Mouse (Mus musculus) ovary, postnatal 10 days (tissue): ENCODE measurements around the gene Ina.
"Not testable (repeated sequence)": the region's sequence is repeated elsewhere in the genome, so short reads cannot be mapped to it uniquely, and the experiment has no call there.

Experiments used
- DNase-seq: peaks from one replicate; pipeline ENCODE4 v3.0.0; 2022; ENCODE audit warnings: low spot score

The Ina gene

DNA sequence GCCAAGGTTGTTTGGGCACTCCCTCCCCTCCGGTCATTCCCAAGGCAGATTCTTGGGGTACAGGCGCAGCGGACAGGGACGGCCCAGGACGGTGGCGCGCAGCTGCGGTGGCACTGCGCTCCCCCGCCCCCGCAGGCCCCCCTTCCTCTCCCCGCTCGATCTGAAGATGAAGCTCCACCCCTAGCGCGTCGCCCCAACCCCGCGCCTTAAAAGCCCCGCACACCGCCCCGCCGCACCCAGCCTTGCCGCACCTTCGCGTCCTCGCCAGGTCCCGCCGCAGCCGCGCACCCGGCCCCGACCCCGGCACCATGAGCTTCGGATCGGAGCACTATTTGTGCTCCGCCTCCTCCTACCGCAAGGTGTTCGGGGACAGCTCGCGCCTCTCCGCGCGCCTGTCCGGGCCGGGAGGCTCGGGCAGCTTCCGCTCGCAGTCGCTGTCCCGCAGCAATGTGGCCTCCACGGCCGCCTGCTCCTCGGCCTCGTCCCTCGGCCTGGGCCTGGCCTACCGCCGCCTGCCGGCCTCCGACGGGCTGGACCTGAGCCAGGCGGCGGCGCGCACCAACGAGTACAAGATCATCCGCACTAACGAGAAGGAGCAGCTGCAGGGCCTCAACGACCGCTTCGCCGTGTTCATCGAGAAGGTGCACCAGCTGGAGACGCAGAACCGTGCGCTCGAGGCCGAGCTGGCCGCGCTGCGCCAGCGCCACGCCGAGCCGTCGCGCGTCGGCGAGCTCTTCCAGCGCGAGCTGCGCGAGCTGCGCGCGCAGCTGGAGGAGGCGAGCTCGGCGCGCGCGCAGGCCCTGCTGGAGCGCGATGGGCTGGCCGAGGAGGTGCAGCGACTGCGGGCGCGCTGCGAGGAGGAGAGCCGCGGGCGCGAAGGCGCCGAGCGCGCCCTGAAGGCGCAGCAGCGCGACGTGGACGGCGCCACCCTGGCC is at the start of gene Ina, which contains the start of gene Nt5c2:
Ina (plus strand) TSS at position 252 of the 935 bp plus-strand sequence.
Nt5c2 (minus strand) TSS at position 707 of the 935 bp plus-strand sequence.
- peak; percentile 6 for DNase-seq

DNA sequence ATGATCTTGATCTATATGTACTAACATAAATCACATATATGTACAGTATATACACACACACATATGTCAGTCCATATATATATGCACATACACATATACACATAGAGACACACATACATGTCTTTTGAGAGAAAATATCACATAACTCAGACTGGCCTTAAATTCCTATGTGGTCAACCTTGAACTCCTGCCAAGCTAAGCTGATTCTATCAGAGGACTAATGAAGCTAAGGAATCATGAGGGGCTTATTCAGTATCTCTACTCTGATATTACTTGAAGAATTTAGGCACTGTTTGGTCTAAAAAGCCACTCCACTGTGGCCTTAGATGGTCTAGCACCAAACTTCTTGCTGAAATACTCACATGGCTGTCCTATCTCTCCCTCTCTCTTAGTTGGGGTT is 49.0 kb upstream of the Ina start:
- DNase-seq = no peak

- no peak for DNase-seq
These were observed 48.2 kb upstream of the Ina start for GRCm38 (mm10) chr19:46966330-46966729.

DNA sequence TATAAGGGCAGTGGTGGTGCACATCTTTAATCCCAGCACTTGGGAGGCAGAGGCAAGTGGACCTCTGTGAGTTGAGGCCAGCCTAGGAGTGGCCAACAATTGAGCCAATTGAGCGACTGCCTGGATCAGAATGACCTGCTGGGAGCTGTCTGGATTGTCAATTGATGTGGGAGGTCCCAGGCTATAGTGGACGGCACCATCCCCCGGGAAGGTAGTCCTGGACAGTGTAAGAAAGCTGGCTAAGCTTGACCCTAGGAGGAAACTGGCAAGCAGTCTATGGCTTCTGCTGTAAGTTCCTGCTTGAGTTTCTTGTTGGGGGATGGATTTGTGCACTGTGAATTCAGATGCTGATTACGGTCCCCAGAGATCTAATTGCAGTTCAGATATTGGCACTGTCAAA is 46.6 kb upstream of the Ina start:
- DNase-seq = no peak

GRCm38 (mm10) chr19:46968833-46969232 is 45.7 kb upstream of the Ina start:
- no peak for DNase-seq

DNA sequence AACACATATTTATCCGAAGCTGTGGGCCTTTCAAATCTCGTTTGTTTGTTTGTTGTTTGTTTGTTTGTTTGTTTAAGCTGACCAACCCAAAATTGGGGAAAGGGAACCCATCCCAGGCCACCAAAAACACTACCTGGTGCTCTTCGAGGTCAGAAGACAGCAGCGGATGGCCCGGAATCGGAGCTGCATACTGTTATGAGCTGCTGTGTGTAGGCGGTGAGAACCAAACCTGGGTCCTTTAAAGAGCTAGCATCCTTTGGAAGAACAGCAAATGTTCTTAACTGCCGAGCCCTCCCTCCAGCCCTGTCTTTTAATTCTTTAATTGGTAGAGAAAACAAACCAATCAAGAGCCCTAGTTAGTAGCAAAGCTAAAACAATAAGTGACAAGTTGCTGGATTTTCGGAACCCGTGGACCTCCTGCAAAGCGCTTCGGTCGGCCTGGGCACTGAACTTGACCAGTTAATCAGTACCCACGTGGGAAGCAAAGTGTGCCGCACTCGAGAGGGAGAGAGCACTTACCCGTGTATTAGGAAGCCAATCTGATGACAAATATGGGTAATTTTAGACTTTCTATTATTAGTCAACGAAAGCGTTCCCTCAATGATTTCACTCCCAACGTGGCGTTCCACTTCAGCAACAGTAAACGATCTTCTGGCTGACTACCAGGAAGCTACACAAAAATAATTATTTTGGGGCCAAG is 45.1 kb upstream of the Ina start:
- DNase-seq = no peak

- no peak for DNase-seq
These were observed 44.3 kb upstream of the Ina start for GRCm38 (mm10) chr19:46970121-46970729.

DNA sequence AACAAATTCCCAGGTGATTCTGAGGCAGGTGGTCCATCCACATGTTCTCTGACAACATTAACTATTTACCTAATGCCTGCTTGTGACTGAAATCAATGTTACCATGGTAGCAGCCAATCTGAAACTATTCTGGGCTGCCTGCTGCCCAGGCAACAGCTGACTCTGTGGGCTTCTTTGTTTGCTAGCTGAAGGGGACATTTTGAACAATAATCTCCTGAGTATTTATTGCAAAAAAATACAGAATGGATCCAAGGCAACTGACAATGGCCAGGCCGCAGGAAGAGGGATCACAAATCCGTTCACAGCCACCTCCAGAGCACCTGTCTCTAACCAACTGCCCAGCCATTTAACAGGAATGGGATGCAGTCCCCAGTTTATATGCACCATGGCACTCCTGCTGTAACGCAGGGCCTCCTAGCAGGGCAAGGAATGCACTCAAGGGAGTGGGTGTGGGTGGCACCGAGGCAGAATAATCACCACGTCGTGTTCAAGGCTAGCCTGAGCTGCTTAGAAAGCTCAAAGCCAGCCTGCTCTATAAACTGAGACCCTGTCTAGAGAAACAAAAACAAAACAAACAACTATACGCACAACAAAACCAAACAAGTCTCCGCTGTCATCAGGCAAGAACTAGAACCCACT is 43.3 kb upstream of the Ina start:
- no peak for DNase-seq

GRCm38 (mm10) chr19:46971712-46972111 is 42.8 kb upstream of the Ina start:
- no peak for DNase-seq

DNA sequence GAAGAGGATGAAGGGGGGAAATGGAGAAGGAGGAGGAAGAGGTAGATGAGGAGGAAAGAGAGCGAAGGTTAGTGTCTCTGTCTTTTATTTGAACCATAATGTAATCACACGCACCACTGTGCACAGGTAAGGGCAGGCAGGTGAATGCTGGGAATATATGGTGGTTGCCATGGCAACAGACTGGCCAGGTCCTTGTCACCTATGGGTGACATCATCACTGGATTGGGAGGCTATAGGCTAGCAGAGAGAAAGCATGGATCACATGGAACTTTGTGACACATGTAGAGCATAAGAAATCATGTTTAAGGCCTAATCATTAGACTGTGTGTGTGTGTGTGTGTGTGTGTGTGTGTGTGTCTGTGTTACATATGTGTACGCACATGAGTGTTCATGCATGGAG is 42.3 kb upstream of the Ina start:
- no peak for DNase-seq

GRCm38 (mm10) chr19:46975565-46975964 is 38.9 kb upstream of the Ina start:
- no peak for DNase-seq

DNA sequence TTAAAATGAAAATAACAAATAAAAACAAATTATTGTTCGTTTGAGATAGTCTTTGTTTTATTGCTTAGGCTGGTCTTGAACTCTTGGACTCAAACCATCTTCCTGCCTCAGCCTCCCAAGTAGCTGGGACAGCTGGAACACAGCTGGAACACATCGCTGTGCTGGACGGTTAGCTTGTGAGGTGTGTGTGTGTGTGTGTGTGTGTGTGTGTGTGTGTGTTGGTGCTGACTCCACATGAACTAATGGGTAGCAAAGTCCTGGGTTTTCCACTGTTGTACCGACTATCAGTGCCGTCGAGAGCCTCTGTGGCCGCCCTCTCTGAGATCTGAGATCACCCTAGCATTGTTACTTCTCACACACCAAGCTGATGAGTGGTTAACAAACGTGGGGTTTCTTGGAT is 38.5 kb upstream of the Ina start:
- DNase-seq = no peak

DNA sequence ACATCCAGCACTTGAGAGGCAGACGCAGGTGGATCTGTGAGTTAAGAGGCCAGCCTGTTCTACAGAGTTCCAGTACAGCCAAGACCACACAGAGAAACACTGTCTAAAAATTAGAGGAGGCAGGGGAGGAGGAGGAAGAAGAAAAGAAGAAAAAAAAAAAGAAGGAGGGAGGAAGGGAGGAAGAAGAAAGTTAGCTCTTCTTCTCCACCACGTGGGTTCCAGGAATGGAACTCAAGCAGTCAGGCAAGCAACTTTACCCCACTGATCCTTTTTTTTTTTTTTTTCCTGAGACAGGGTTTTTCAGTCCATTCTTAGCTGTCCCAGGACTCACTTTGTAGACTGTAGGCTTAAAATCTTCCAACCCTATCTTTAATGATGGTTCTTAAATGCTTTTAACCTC is 37.8 kb upstream of the Ina start:
- DNase-seq = no peak

- no peak for DNase-seq
These were observed 37.0 kb upstream of the Ina start for GRCm38 (mm10) chr19:46977460-46977859.

- not testable (repeated sequence) for DNase-seq
These were observed 36.4 kb upstream of the Ina start for GRCm38 (mm10) chr19:46978069-46978468.

- DNase-seq = no peak
These were observed 35.3 kb upstream of the Ina start for GRCm38 (mm10) chr19:46978920-46979780.

DNA sequence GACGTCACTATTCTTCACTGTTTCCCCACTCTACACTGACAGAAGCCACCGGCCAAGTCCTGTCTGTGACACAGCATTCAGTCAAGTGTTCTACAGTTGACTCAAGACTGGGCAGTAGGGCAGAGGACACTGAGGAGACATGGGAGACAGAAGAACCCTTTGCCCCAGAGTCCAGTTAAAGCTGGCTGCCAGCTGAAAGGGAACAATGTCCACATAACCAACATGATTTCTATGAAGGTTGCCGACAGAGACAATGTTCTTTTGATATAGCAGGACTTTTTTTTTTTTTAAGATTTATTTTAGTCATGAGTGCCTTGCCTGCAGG is 34.8 kb upstream of the Ina start:
- no peak for DNase-seq

GRCm38 (mm10) chr19:46981462-46981861 is 33.0 kb upstream of the Ina start:
- DNase-seq = no peak

DNA sequence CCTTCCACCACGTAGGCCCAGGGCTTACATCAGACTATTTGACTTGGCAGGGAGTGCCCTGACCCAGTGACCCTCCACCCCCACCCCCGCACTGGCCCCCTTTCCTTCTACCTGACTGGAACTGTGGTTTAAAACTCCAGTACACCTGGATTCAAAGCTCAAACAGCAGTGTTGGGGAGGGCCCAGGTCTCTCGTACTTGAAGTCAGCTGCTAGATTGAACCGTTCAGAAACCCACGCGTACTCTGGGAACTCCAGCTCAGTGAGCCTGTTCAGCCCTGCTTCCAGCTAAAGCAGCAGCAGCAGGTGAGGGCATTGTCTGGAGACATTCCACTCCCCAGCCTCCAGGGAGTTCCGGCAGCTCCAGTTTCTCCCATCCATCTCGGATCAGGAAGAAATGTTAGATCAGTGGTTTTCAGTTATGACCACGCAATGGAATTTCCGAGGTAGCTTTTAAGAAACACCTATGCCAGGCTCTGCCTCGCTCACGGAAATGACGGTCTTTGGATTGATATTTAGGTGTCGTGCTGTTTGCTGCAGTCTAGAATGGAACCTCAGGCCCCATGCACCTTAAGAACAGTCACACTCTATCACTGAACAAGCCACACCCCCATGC is 31.0 kb upstream of the Ina start:
- no peak for DNase-seq

DNA sequence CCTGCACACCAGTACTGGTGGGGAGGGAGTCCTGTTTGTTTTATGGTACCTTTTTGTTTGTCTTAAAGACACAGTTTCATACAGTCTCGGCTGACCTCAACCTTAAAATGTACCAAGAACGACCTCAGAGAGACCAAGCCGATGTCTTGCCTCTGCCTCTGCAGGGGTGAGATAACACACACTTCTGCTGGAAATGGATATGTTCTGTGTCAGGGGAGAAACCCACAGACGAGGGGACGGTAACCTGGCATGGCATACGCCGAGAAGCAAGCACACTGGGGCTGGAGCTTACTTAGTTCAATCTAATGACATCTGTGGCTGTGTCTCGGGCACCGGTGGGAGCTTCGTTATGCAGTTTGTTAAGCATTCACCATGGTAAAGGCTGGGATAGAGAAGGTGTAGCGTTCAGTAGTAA is 30.5 kb upstream of the Ina start:
- DNase-seq = no peak
